Mouse (Mus musculus) CH12.LX (cell line): Measurements from ENCODE around the gene Kri1.

Experiments used
- CHD2 ChIP-seq: IDR thresholded peaks from 2 replicates; pipeline ENCODE4 v1.6.1; 2011; ENCODE audit warnings: low read length, improper control_type of control experiment
- CTCF ChIP-seq, 2 experiments: IDR thresholded peaks in 1 of 2; conservative IDR thresholded peaks in 1 of 2; 2 replicates each; pipeline ENCODE4 v1.5.1; 2011 to 2012; ENCODE audit warnings: low read depth in 2 of 2, low read length in 2 of 2, improper control_type of control experiment in 1 of 2, inconsistent platforms in 1 of 2, mild to moderate bottlenecking in 1 of 2, moderate library complexity in 1 of 2
- NELFE ChIP-seq: IDR thresholded peaks from 2 replicates; pipeline ENCODE4 v1.6.1; 2011; ENCODE audit warnings: low read depth, low read length, improper control_type of control experiment
- PAX5 ChIP-seq: IDR thresholded peaks from 2 replicates; pipeline ENCODE4 v1.6.1; 2012; ENCODE audit warnings: low read length, inconsistent platforms, mixed read lengths
- POLR2A ChIP-seq: IDR thresholded peaks from 2 replicates; pipeline ENCODE4 v1.6.1; 2011; ENCODE audit warnings: low read depth, mild to moderate bottlenecking, improper control_type of control experiment, low read length
- UBTF ChIP-seq: IDR thresholded peaks from 2 replicates; pipeline ENCODE4 v1.6.1; 2012; ENCODE audit warnings: low read depth, mild to moderate bottlenecking, inconsistent platforms, low read length, improper control_type of control experiment, moderate library complexity
- USF1 ChIP-seq: IDR thresholded peaks from 2 replicates; pipeline ENCODE4 v1.6.1; 2014; ENCODE audit warnings: low read depth, mild to moderate bottlenecking, inconsistent platforms, low read length, improper control_type of control experiment

DNA sequence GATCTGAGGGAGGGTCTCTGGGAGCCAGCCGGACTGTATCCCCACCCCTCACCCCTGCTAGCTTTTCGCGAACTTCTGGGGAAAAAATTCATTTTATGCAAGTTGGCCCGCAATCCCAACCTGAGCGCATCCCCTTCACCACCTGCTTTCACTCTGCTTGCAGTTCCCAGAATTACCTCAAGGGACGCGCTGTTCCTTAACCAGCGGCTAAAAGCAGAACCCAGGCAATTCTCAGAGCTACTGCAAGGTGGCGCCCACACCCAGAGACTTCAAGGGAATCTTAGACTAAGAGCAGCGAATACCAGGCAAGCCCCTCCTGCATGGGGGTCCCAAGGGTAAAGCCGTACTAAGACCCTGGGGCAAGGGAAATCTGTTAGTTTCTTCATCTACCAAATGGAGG is 46.4 kb downstream of the Kri1 start:
- TF ChIP-seq CHD2 (no peak), CTCF (conservative IDR thresholded peaks at IDR 0.05 in 1 of 2, IDR thresholded peaks at IDR 0.05 in 1 of 2; ENCODE audit: low read depth in 2 of 2, low read length in 2 of 2) (peak; percentile 85 to 100), USF1 (no peak), NELFE (peak; percentile 81; the same call in 1 of the 2 replicates), POLR2A (no peak), PAX5 (no peak), UBTF (no peak)
